Mouse (Mus musculus): ENCODE results near the gene Ky.

- TF ChIP-seq CTCF (IDR thresholded peaks at IDR 0.05; ENCODE audit: control insufficient read depth, insufficient read depth, low read length) (no peak), POLR2A (IDR thresholded peaks at IDR 0.05; ENCODE audit: borderline replicate concordance, control insufficient read depth, low read depth, low read length) (no peak)
These were observed 6.8 kb upstream of the Ky start for GRCm38 (mm10) chr9:102498701-102499100.

All from bone marrow, adult 2 months (tissue).